Mouse (Mus musculus): ENCODE data around the gene Ube2q1.

DNA sequence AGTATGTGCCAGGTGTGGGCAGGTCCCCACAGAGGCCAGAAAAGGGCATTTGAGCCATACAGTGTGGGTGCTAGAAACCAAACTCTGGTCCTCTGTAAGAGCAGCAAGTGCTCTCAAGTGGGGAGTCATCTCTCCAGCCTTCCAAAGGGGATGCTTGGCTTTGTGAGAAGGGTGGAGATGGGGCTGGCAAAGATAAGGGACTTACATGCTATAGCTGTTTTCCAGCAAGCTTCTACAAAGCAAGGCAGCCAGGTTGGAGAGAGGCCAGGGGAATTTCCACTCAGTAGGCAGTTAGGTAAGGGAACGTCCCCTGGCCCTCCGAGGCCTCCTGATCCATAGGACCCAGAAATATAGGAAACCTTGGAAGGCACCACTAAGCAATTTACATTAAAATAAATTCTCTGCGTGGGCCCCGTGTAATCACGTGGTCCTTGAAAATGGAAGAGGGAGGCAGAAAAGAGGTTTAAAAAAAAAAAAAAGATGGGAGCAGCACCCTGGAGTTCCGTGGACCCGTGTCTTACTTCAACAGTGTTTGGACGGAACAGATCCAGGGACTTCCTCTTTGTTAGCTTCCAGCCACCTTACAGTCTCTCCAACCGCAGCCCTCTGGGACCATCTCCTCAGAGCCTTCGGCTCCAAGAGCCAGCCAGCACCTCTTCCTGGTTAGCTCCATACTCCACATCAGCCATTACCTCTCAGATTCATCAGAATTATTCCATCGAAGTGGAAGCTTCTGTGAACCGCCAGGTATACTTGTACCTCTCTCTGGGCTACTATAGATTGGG lies 47.1 kb downstream of the Ube2q1 start:
- no peak for TF ChIP-seq CTCF (IDR thresholded peaks at IDR 0.05; ENCODE audit: extremely low read depth, insufficient read length, insufficient replicate concordance, low read depth, low read length)
- no peak for TF ChIP-seq POLR2A (IDR thresholded peaks at IDR 0.05; ENCODE audit: low read depth, low read length)
